9 mouse cellular contexts compared by ENCODE assay signal in the genomic region with DNA sequence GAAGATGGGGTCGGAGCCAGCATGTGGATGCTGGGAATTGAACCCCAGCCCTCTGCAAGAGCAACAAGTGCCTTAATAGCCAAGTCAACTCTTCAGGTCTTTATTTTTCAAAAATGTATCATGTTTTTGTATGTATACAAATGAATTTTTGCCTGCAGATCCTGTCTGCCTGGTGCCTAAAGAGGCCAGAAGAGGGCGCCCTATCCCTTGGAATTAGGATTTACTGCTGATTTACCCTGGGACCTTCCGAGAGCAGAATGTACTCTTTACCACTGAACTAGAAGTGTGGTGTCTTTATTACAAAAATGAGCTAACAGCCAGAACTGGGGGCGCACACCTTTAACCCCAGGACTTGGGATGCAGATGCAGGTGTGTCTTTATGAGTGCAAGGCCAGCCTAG. TPM values are rescaled to one million over a fixed set of nuclear protein-coding genes. Genes with fewer than 3 reads are reported as not detected.
DNase-seq lines count a peak whose midpoint lies in the region; ATAC-seq and TF ChIP-seq lines count a peak whose summit lies in the region.
"Had no signal": no experiment of that assay in that cellular context is flagged by ENCODE, and none has a peak within 500 bp of the region (broad histone marks: within the 10 kb centered on the region; RNA-seq: fewer than 3 reads in every experiment).

No protein-coding gene starts in this region.

- no peaks in the 10 kb centered on the region for H3K36me3 ChIP-seq in heart, embryonic 10.5 days
- H3K36me3 ChIP-seq in stomach, postnatal 0 days (ENCODE audit: control insufficient read depth, insufficient read depth, low read length): no peaks in the 10 kb centered on the region

- no peak overlapping the region for H3K27ac ChIP-seq in heart, embryonic 10.5 days
- H3K27ac ChIP-seq in stomach, postnatal 0 days (replicated peaks): no peak overlapping the region

- TF ChIP-seq EP300 in stomach, postnatal 0 days (optimal IDR thresholded peaks at IDR 0.05): no peak

- H3K27me3 ChIP-seq in heart, embryonic 10.5 days (ENCODE audit: insufficient read depth, poor library complexity, severe bottlenecking): peaks cover 8% of the 10 kb centered on the region; the same call in 1 of the 2 replicates
- no peaks in the 10 kb centered on the region for H3K27me3 ChIP-seq in stomach, postnatal 0 days (ENCODE audit: control insufficient read depth, insufficient read depth, low read length)

- no peak overlapping the region for H3K4me3 ChIP-seq in heart, embryonic 10.5 days
- H3K4me3 ChIP-seq in stomach, postnatal 0 days (ENCODE audit: low read depth, low read length): no peak overlapping the region
- H3K4me3 ChIP-seq: megakaryocyte, embryonic 14.5 days had no signal

- intact Hi-C loops in heart, postnatal 25 days (cut with DNase I): loop anchor here (2.0 to 5.0 kb wide), 2 partner anchors 73 to 213 kb away; partner anchors contain the start of gene Supt16

- no peak for ATAC-seq in stomach, postnatal 0 days (ENCODE audit: low FRiP score, low TSS enrichment)

- H3K9me3 ChIP-seq in heart, embryonic 10.5 days: no peaks in the 10 kb centered on the region
- H3K9me3 ChIP-seq in stomach, postnatal 0 days (ENCODE audit: control insufficient read depth, low read length): no peaks in the 10 kb centered on the region

- H3K4me1 ChIP-seq in heart, embryonic 10.5 days: peaks cover 5% of the 10 kb centered on the region
- H3K4me1 ChIP-seq in stomach, postnatal 0 days (replicated peaks; ENCODE audit: control insufficient read depth, insufficient read depth): no peaks in the 10 kb centered on the region

- DNase-seq in heart, adult 11 months: peak; percentile 90
- DNase-seq in heart, postnatal 25 days (ENCODE audit: low spot score): no peak
- peak; percentile 80 for DNase-seq in adipocyte (ENCODE audit: low spot score)
- DNase-seq in embryo, embryonic 10 days (ENCODE audit: low spot score): peak; percentile 81
- DNase-seq in heart, embryonic 10.5 days (ENCODE audit: low spot score): peak; percentile 83
- peak; percentile 48 to 61 for DNase-seq in layer of hippocampus, postnatal 36 days
- peak; percentile 74 for DNase-seq in mesoderm, embryonic 11.5 days (ENCODE audit: low read depth, low spot score)
- peak; percentile 76 for DNase-seq in stomach, postnatal 0 days (ENCODE audit: low spot score)

- H3K4me2 ChIP-seq in stomach, postnatal 0 days (replicated peaks; ENCODE audit: low read depth): no peak overlapping the region

- 18% methylated on average over 4 of the region's 4 CpGs for WGBS in heart, embryonic 10.5 days
- WGBS in stomach, postnatal 0 days: 18% methylated on average over 4 of the region's 4 CpGs

- no peak overlapping the region for H3K9ac ChIP-seq in stomach, postnatal 0 days (ENCODE audit: low read length)

- TF ChIP-seq CTCF in stomach, postnatal 0 days (IDR thresholded peaks at IDR 0.05; ENCODE audit: low read depth): peak; percentile 87

RNA-seq across cellular contexts. Expression of gene Rpgrip1, which starts 13.4 kb away (rescaled TPM):
- total RNA-seq in heart, postnatal 25 days (2021): not detected
- 52.3 and 61.7 TPM in 2 replicates for polyA plus RNA-seq in heart, embryonic 10.5 days (2016; fragmentation: Nextera tagmentation; extraction: Ambion mirVana)
- total RNA-seq in layer of hippocampus, postnatal 36 days (2021): 1 to 10 TPM; 1.1 to 2.3 TPM
- 29.4 and 29.8 TPM in 2 replicates for polyA plus RNA-seq in stomach, postnatal 0 days (2015; fragmentation: Nextera tagmentation; extraction: Ambion mirVana)

RNA-seq across cellular contexts. Expression of gene Hnrnpc, which starts 20.1 kb away (rescaled TPM):
- 100 to 1,000 TPM; 132 to 147 TPM for total RNA-seq in heart, postnatal 25 days (2021)
- 506 and 686 TPM in 2 replicates for polyA plus RNA-seq in heart, embryonic 10.5 days (2016; fragmentation: Nextera tagmentation; extraction: Ambion mirVana)
- 100 to 1,000 TPM; 279 to 281 TPM for total RNA-seq in layer of hippocampus, postnatal 36 days (2021)
- polyA plus RNA-seq in stomach, postnatal 0 days (2015; fragmentation: Nextera tagmentation; extraction: Ambion mirVana): 162 and 167 TPM in 2 replicates
